ENCODE assay signal across 27 mouse cellular contexts in genomic region chr3:83266009-83266408, GRCm38 (mm10).
"Had no signal": no experiment of that assay in that cellular context is flagged by ENCODE, and none has a peak within 500 bp of the region (broad histone marks: within the 10 kb centered on the region; RNA-seq: fewer than 3 reads in every experiment).

No protein-coding gene starts in this region.

- H3K27ac ChIP-seq: gastrocnemius, adult 2 months; heart, adult 2 months; heart, embryonic 13.5 days; heart, embryonic 15.5 days; hindbrain, embryonic 10.5 days; hindbrain, embryonic 12.5 days; hindbrain, embryonic 14.5 days; left cerebral cortex, adult 2 months; limb, embryonic 10.5 days; limb, embryonic 12.5 days; liver, embryonic 13.5 days; liver, embryonic 15.5 days had no signal

- H3K4me1 ChIP-seq: heart, embryonic 13.5 days; heart, embryonic 15.5 days; hindbrain, embryonic 10.5 days; hindbrain, embryonic 12.5 days; limb, embryonic 10.5 days; limb, embryonic 12.5 days; liver, embryonic 13.5 days; liver, embryonic 15.5 days had no signal

- H3K27me3 ChIP-seq: heart, embryonic 13.5 days; heart, embryonic 15.5 days; hindbrain, embryonic 12.5 days; limb, embryonic 12.5 days; liver, embryonic 13.5 days; liver, embryonic 15.5 days had no signal

- H3K4me3 ChIP-seq: gastrocnemius, adult 2 months; heart, adult 2 months; heart, embryonic 13.5 days; heart, embryonic 15.5 days; hindbrain, embryonic 10.5 days; hindbrain, embryonic 12.5 days; left cerebral cortex, adult 2 months; limb, embryonic 10.5 days; limb, embryonic 12.5 days; liver, embryonic 13.5 days; liver, embryonic 15.5 days had no signal

- H3K36me3 ChIP-seq: heart, embryonic 13.5 days; heart, embryonic 15.5 days; hindbrain, embryonic 10.5 days; hindbrain, embryonic 12.5 days; limb, embryonic 10.5 days; limb, embryonic 12.5 days; liver, embryonic 13.5 days; liver, embryonic 15.5 days had no signal

- ATAC-seq: hindbrain, embryonic 16.5 days; inflammation-experienced regulatory T-cells, adult 6 months; liver, postnatal 0 days had no signal

- H3K9me3 ChIP-seq: heart, embryonic 13.5 days; heart, embryonic 15.5 days; hindbrain, embryonic 10.5 days; hindbrain, embryonic 12.5 days; limb, embryonic 10.5 days; limb, embryonic 12.5 days; liver, embryonic 13.5 days; liver, embryonic 15.5 days had no signal

- H3K4me2 ChIP-seq: heart, embryonic 11.5 days; heart, embryonic 13.5 days; heart, embryonic 15.5 days; hindbrain, embryonic 12.5 days; hindbrain, embryonic 14.5 days; limb, embryonic 12.5 days; liver, embryonic 11.5 days; liver, embryonic 13.5 days; liver, embryonic 15.5 days had no signal

- DNase-seq: gastrocnemius, adult 2 months; gastrocnemius, postnatal 10 days; gastrocnemius, postnatal 25 days; heart, adult 2 months; heart, postnatal 14 days; heart, postnatal 4 days; kidney, adult 18-20 months; kidney, adult 8-10 months; kidney, postnatal 10 days; kidney, postnatal 25 days; kidney, postnatal 4 days; liver; liver, embryonic 13.5 days; liver, postnatal 0 days had no signal

- H3K9ac ChIP-seq: heart, embryonic 13.5 days; heart, embryonic 15.5 days; hindbrain, embryonic 12.5 days; hindbrain, embryonic 14.5 days; limb, embryonic 12.5 days; liver, embryonic 13.5 days; liver, embryonic 15.5 days; liver, postnatal 0 days had no signal
